Mouse (Mus musculus): ENCODE measurements around the gene Pla2g15. TPM values are rescaled to one million over a fixed set of nuclear protein-coding genes. Genes with fewer than 3 reads are reported as not detected.

Pla2g15 gene
- polyA plus RNA-seq, 1 experiment from 2014 or later, result 15.8 TPM

DNA sequence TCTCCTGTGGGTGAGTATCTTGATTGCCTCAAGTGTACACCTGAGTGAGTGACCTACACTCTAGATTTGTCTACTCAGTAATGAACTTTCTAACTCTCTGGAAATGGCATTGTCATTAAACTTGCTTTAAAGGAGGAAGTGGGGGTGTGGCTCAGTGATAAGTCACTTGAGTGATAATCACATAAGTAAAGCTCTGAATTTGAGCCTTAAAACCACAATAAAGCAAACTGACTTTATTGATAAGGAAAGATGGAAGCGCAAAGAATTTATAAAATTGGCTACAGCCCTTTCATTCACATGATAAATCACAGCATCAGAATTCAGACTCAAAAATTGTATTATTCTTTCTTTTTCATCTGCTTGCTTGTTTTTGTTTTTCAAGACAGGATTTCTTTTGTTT is 7.2 kb downstream of the Pla2g15 start:
- peaks cover 47% of the 10 kb centered on the region for H3K36me3 ChIP-seq (replicated peaks)
- H3K27ac ChIP-seq, result no peak overlapping the region
- WGBS, result 96% methylated on average over 1 of the region's 1 CpGs
- H3K4me1 ChIP-seq, result no peaks in the 10 kb centered on the region
- H3K9ac ChIP-seq, result no peak overlapping the region
- H3K4me3 ChIP-seq (replicated peaks), result no peak overlapping the region
- ATAC-seq (ENCODE audit: low FRiP score), result no peak
- no peaks in the 10 kb centered on the region for H3K27me3 ChIP-seq
- no peak overlapping the region for H3K4me2 ChIP-seq
- no peaks in the 10 kb centered on the region for H3K9me3 ChIP-seq

DNA sequence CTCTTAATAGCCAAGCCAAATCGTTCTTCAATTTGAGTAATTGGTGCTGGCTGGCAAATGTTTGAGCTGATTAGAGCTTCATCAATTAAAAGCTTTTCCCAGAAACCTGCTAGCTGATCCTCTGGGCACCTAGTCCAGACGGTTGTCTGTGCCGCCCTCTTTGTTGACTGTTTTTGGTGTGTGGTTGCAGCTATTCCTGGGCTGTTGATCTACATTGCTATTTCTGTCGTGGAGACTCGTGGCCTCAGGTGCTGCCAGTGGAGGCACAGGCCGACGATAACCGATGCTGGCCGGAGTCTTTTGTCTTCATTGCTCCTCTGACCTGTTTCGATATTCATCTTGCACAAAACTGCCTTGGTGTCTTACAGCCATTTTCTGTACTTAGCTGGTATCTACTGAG is 8.2 kb downstream of the Pla2g15 start:
- ATAC-seq (ENCODE audit: low FRiP score), result no peak
- Histone ChIP-seq H3K9me3 (no peaks in the 10 kb centered on the region), H3K4me2 (no peak overlapping the region), H3K27me3 (no peaks in the 10 kb centered on the region), H3K27ac (no peak overlapping the region), H3K36me3 (replicated peaks) (peaks cover 57% of the 10 kb centered on the region), H3K9ac (no peak overlapping the region), H3K4me1 (no peaks in the 10 kb centered on the region), H3K4me3 (replicated peaks) (no peak overlapping the region)
- WGBS, result 90% methylated on average over 10 of the region's 10 CpGs

DNA sequence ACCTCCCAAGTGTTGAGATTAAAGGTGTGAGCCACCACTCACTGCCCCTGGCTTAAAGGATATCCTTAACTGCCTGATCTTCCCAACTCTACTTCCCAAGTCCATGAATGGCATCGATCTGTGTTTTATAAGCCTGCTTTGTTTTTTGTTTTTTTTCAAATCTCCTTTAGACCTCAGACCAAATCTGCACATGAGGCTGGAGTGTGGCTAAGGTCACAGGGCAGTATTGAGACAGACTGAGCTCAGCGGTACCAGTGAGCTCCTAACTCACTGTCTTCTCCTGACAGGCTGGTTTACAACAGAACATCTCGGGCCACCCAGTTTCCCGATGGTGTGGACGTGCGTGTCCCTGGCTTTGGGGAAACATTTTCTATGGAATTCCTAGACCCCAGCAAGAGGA is 9.7 kb downstream of the Pla2g15 start:
- Histone ChIP-seq H3K27ac (no peak overlapping the region), H3K4me2 (no peak overlapping the region), H3K9me3 (no peaks in the 10 kb centered on the region), H3K9ac (no peak overlapping the region), H3K36me3 (replicated peaks) (peaks cover 62% of the 10 kb centered on the region), H3K27me3 (no peaks in the 10 kb centered on the region), H3K4me1 (no peaks in the 10 kb centered on the region), H3K4me3 (replicated peaks) (no peak overlapping the region)
- 92% methylated on average over 6 of the region's 6 CpGs for WGBS
- no peak for ATAC-seq (ENCODE audit: low FRiP score)

DNA sequence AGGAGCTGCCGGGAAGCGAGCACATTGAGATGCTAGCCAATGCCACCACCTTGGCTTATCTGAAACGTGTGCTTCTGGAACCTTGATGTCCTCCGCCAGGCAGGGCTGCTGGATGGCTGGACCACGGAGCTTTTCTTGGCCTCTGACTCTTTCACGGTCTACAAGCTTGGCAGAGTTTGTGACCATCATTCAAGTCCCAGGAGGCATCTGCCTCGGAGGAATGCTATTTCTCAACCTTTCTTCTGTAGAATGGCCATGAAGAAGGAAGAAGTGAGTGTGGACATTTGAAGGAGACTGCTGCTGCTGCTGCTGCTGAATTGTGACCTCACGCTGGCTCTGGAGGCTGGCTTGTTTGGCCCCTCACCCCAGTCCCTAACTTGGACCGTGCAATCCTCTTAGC is 13.1 kb downstream of the Pla2g15 start:
- peaks cover 49% of the 10 kb centered on the region for H3K36me3 ChIP-seq (replicated peaks)
- 95% methylated on average over 9 of the region's 9 CpGs for WGBS
- no peak for ATAC-seq (ENCODE audit: low FRiP score)

DNA sequence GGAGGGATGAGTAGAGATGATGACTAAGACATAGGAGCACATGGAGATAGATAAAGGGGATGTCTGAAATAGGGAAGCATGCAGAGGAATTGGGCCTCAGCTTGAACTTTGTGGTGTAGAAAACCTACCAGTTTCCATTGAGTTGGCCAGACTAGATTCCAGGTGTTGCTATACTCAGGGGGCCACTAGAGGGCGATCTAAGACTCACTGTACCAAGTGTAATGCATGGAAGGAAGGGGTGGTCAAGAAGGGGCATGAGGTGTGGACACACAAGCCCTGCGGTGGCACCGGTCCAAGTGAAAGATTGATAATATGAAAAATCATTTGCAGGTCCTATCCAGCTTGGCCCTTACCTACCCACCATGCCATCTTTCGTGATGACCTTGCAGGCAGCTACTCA is 15.3 kb downstream of the Pla2g15 start:
- no peak for ATAC-seq (ENCODE audit: low FRiP score)
- Histone ChIP-seq H3K4me3 (replicated peaks) (no peak overlapping the region), H3K4me1 (peaks cover 10% of the 10 kb centered on the region), H3K27me3 (no peaks in the 10 kb centered on the region; the same call in 1 of the 2 replicates), H3K27ac (no peak overlapping the region), H3K4me2 (no peak overlapping the region), H3K36me3 (replicated peaks) (peaks cover 37% of the 10 kb centered on the region), H3K9ac (no peak overlapping the region), H3K9me3 (no peaks in the 10 kb centered on the region)
- 56% methylated on average over 4 of the region's 4 CpGs for WGBS

More for the DNA sequence above, 13.1 kb downstream of the Pla2g15 start:
- H3K4me1 ChIP-seq, result no peaks in the 10 kb centered on the region
- H3K4me2 ChIP-seq, result no peak overlapping the region
- no peak overlapping the region for H3K4me3 ChIP-seq (replicated peaks)
- no peaks in the 10 kb centered on the region; the same call in 1 of the 2 replicates for H3K27me3 ChIP-seq
- H3K9ac ChIP-seq, result no peak overlapping the region
- no peak overlapping the region for H3K27ac ChIP-seq
- H3K9me3 ChIP-seq, result no peaks in the 10 kb centered on the region

DNA sequence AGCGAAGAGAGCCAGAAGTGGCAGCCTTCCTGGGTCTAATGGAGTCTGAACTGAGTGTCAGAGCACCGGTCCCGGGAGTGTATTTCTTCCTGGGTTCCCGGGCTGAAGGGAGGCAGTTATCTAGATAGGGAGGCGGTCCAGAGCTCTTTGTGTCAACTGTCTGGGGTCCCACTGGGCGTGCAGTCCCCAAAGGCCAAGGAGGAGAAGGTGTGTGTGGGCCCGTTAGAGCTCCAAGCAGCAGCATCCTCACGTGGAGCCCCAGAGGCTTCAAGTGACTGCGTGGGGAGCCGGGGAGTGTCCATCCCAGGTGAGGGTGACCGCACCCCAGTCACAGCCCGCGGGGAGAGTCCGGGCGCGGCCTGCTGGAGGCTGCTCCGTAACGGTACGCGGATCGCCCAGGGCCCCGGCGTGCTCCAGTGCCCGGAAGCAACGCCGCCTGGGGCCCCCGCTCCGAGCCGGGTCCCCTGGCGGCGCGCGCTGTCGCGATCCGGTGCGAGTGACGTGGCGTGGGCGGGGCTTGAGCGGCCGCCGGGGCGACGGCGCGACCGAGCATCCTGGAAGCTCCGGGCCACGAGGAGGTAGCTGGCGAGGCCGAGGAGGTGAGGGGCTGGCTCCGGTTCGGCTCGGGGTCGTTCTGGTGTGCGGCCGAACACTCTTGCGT is 18.3 kb downstream of the Pla2g15 start, which contains the start of gene Slc7a6:
Gene Slc7a6, plus strand, starts transcription at position 502 of the 661 bp plus-strand sequence.
- ATAC-seq (ENCODE audit: low FRiP score), result peak; percentile 91
- Histone ChIP-seq H3K4me1 (peaks cover 11% of the 10 kb centered on the region), H3K36me3 (replicated peaks) (peaks cover 8% of the 10 kb centered on the region), H3K4me3 (replicated peaks) (peak within 1 kb of the TSS; percentile 86), H3K9me3 (no peaks in the 10 kb centered on the region), H3K9ac (peak within 1 kb of the TSS; percentile 89), H3K27ac (peak within 1 kb of the TSS; percentile 90), H3K4me2 (peak within 1 kb of the TSS; percentile 87), H3K27me3 (no peaks in the 10 kb centered on the region; the same call in 1 of the 2 replicates)
- WGBS, result under 1% methylated on average over 56 of the region's 59 CpGs

GRCm38 (mm10) chr8:106169017-106169933 is 19.1 kb downstream of the Pla2g15 start:
- H3K36me3 ChIP-seq (replicated peaks), result no peaks in the 10 kb centered on the region
- H3K27ac ChIP-seq, result peak overlapping the region; percentile 90
- peak overlapping the region; percentile 89 for H3K9ac ChIP-seq
- peak overlapping the region; percentile 87 for H3K4me2 ChIP-seq
- H3K4me1 ChIP-seq, result peaks cover 11% of the 10 kb centered on the region
- 2% methylated on average over 52 of the region's 54 CpGs for WGBS
- H3K4me3 ChIP-seq (replicated peaks), result peak overlapping the region; percentile 86
- no peaks in the 10 kb centered on the region for H3K9me3 ChIP-seq
- peak; percentile 80 for ATAC-seq (ENCODE audit: low FRiP score)
- no peaks in the 10 kb centered on the region; the same call in 1 of the 2 replicates for H3K27me3 ChIP-seq

- H3K9ac ChIP-seq, result peak overlapping the region; percentile 89
- H3K27ac ChIP-seq, result no peak overlapping the region; the same call in 1 of the 2 replicates
- peak overlapping the region; percentile 86 for H3K4me3 ChIP-seq (replicated peaks)
- ATAC-seq (ENCODE audit: low FRiP score), result no peak
- peaks cover 11% of the 10 kb centered on the region for H3K4me1 ChIP-seq
- 50% methylated on average over 6 of the region's 6 CpGs for WGBS
- no peaks in the 10 kb centered on the region for H3K9me3 ChIP-seq
- peak overlapping the region; percentile 87 for H3K4me2 ChIP-seq
- H3K36me3 ChIP-seq (replicated peaks), result no peaks in the 10 kb centered on the region
- H3K27me3 ChIP-seq, result no peaks in the 10 kb centered on the region; the same call in 1 of the 2 replicates
Measured at GRCm38 (mm10) chr8:106169934-106170480, 19.8 kb downstream of the Pla2g15 start.

DNA sequence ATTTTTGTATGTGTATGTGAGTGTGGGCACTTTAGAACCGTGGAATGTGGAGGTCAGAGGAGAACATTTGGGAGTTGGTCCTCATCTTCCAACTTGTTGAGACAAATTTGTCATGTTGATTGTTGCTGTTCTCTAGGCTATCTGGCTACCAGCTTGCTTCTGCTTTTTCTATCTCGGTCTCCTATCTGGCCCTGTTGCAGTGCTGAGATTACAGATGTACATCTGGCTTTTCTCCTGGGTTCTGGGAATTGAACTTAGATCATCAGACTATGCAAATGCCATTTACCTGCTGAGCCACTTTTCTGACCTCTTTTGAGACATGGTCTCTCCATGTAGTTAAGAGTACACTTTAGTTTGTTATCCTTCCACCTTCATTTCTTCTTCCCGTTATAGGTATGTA is 23.4 kb downstream of the Pla2g15 start:
- WGBS, result 97% methylated on average over 3 of the region's 3 CpGs
- Histone ChIP-seq H3K4me1 (peaks cover 26% of the 10 kb centered on the region), H3K36me3 (replicated peaks) (no peaks in the 10 kb centered on the region), H3K4me3 (replicated peaks) (no peak overlapping the region), H3K4me2 (no peak overlapping the region), H3K9ac (no peak overlapping the region), H3K9me3 (no peaks in the 10 kb centered on the region), H3K27me3 (no peaks in the 10 kb centered on the region), H3K27ac (no peak overlapping the region)
- no peak for ATAC-seq (ENCODE audit: low FRiP score)

DNA sequence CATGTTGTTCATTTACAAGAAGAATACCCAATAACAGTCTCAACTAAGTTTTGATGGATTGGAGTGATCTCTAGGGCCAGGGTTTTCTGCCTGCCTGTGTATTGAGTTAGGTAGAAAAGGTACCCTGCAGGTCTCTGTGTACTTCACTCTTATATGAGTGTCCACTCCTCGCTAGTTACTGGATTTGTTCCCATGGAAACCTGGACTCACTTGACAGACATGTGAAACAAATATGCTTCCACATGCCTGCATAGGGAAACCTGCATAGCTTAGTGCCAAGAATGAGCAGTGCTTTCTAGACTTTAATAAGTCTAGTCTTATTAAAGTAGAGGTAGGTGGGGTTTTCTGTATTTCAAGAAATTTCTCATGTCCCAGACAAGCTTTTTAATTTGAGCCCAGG is 26.7 kb downstream of the Pla2g15 start:
- Histone ChIP-seq H3K4me3 (replicated peaks) (no peak overlapping the region), H3K36me3 (replicated peaks) (peaks cover 7% of the 10 kb centered on the region), H3K27ac (no peak overlapping the region), H3K4me1 (peaks cover 16% of the 10 kb centered on the region), H3K27me3 (no peaks in the 10 kb centered on the region), H3K9me3 (no peaks in the 10 kb centered on the region), H3K9ac (no peak overlapping the region), H3K4me2 (no peak overlapping the region)
- no peak for ATAC-seq (ENCODE audit: low FRiP score)
- 10% methylated on average over 1 of the region's 1 CpGs for WGBS

DNA sequence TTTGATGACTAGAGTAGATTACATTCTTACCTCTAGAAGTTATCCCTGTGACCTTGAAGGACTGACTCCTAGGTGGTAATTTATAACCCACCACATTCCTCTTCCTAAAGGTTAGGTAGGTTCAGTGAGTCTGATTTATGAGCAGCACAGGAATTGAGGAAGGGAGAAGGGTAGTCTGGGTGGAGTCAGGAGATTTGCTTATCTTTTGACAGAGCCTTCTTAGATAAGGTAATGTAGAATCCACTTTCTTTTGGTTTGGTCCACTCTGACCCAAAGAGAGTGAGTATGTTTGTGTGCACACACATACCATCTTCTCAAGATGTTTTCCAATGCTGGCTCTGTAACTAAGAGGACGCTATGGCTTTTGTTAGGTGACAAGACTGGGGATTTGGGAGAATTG is 27.4 kb downstream of the Pla2g15 start:
- Histone ChIP-seq H3K27ac (no peak overlapping the region), H3K36me3 (replicated peaks) (peaks cover 9% of the 10 kb centered on the region)
- WGBS, result 83% methylated on average over 1 of the region's 1 CpGs

DNA sequence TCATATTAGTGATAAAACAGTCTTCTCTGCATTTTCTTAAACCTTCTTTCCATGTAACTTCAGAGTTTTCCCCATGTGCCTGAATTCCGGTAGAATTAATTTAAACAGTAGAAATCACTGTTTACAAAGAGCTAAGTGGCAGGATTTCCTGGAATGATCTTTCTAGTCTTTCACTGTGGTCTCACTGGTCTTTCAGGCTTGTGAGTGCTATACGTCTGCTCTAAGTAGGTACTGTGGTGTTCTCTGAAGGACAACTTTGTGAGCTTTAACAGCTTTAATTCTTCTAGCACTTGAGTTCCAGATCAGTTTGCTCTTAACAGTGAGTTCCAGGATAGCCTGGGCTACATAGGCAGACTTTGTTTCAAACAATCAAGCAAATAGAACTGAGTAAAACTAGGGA is 28.2 kb downstream of the Pla2g15 start:
- H3K9me3 ChIP-seq, result no peaks in the 10 kb centered on the region
- H3K36me3 ChIP-seq (replicated peaks), result peaks cover 15% of the 10 kb centered on the region
- no peak overlapping the region for H3K9ac ChIP-seq
- H3K27ac ChIP-seq, result no peak overlapping the region
- ATAC-seq (ENCODE audit: low FRiP score), result no peak
- peaks cover 16% of the 10 kb centered on the region for H3K4me1 ChIP-seq
- no peak overlapping the region for H3K4me3 ChIP-seq (replicated peaks)
- no peak overlapping the region for H3K4me2 ChIP-seq
- WGBS, result 79% methylated on average over 2 of the region's 2 CpGs
- H3K27me3 ChIP-seq, result no peaks in the 10 kb centered on the region

More for the DNA sequence above, 27.4 kb downstream of the Pla2g15 start:
- no peak overlapping the region for H3K4me2 ChIP-seq
- no peaks in the 10 kb centered on the region for H3K9me3 ChIP-seq
- no peak overlapping the region for H3K9ac ChIP-seq
- no peaks in the 10 kb centered on the region for H3K27me3 ChIP-seq
- H3K4me3 ChIP-seq (replicated peaks), result no peak overlapping the region
- no peak for ATAC-seq (ENCODE audit: low FRiP score)
- peaks cover 16% of the 10 kb centered on the region for H3K4me1 ChIP-seq

Measured in forebrain, embryonic 12.5 days (tissue).